Mouse (Mus musculus) kidney, postnatal 25 days (tissue): ENCODE data around the gene Fam207a.

ENCODE experiments used
- DNase-seq, 2 experiments: peaks; one replicate each; pipeline ENCODE4 v3.0.0; 2021; ENCODE audit warnings: mixed read lengths in 2 of 2

The Fam207a gene

DNA sequence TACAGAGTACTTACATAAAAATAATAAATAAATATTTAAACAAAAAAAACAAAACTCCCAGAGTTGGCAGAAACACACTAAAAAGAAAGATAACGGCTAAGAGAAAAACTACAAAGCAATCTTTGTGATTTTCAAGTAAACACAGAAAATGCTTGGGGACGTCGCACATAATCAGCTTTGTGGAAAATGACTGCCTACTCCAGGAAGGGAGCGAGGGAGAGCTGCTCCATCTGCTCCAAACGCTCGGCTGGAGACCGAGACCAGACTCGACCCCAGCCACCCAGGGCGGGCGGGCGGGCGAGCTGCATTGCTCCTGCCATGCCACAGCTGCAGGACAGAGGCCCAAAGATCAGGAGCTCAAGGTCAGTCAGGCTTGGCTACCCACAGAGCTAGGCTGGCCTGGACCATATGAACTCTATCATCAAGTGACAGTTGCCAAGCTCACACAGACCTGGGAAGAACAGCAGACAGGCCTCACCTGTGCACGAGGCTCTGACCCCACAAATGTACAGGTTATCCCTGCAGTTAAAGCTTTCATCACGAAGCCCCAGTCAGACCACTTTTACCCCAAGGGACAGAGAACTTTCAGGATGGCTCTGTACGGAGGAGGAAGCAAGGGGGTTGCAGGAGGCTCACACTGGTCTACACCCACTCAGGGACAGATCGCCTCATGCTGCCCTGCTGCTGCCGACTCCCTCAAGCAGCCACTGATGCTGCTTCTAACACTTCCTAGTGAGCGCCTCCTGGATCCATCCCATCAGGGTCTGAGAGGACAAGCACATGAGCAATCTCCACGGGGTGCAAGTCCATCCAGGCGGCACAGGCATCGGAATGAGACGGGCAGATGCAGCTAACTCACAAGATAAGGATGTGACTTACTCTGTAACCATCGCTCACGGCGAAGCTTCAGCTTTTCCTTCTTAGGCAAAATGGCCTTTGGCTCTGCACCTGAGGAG is 12.3 kb downstream of the Fam207a start:
- DNase-seq, result peak; percentile 23 to 52

DNA sequence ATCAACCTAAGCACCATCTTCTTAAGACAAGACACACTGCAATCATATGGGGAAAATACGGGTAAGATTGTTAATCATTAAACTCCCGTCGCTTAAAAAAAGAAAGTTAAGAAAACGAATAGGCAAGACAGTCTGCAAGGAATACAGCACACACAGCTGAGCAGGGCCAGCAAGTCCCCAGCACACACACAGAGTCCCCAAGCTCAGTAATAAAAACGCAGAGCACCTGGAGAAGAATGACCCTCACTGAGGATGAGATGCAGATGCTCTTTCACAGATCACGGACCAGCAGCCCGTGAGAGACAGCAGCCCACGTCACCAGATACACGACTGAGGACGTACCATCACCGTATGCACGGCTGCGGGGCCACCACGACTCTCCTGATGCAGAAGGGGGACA is 14.9 kb downstream of the Fam207a start:
- no peak for DNase-seq

DNA sequence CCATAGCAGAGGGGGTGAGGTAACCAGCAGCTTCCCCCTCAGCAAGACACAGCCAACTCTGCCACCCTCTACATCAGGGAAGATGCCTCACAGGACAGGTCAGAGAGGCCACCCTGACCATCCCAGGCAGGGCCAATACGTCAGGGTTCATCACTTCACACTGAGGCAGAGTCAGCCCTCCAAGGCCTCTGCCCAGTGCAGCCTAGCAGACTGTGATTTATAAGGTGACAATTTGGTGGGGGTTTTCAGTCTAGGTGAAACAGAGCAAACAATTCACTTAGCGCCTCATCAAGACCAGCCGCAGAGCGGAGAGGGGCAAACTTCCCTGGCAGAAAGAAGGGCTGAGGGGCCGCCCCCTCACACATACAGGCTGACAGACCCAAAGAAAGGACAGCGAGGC is 17.3 kb downstream of the Fam207a start:
- DNase-seq, result peak in 1 of 2 experiments; percentile 30

DNA sequence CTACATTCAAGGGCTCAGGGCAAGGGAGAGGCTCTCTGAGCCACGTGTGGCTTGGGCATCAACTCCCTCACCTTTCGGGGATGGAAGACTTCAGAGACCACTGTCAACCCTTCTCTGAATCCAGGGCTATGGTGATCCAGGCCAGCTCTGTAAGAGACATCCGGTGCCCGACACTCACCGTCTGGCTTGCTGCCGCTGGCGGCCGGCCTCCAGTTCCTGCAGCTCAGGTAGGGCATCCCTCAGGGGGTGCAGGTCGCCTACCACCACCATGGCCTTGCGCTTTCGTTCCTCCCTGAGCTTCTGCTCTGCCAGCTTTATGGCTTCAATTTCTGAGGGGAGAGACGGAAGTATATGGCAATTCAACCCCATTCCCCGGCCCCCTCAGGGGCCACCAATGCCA is 18.4 kb downstream of the Fam207a start:
- DNase-seq, result peak in 1 of 2 experiments; percentile 33

DNA sequence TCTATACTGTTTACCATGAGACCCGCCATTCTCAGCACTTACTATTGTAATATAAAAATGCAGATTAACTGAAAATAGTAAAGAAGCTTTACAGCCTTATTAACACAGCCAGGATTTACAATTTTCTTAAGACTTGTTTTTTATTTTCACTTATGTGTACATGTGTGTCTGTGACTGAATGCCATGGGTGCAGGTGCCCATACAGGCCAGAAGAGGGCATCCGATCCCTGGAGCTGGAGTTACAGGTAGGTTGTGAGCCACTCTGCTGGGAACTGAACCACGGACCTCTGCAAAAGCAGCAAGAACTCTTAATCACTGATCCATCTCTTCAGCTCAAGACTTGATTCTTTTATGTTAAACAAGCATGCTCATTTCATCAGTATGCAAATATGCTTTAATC is 22.7 kb downstream of the Fam207a start:
- DNase-seq, result no peak

DNA sequence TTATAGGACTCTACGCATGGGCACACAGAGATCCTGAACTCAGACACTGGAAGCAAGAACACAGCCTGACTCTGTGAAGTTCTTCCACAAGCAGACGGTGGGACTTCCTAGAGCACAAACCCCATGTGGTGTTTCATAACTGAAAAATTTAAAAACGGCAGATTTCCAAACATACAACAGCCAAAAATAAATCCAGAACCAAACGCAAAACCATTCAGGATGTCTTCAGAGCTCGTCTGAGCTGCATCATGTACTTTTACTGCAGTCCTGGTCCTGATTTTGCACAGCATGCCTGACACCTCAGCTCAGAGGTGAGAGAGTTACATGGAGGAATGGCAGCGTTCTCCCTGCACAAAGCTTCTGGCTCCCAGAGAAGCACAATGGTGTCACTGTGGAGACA is 24.0 kb downstream of the Fam207a start:
- DNase-seq, result no peak

DNA sequence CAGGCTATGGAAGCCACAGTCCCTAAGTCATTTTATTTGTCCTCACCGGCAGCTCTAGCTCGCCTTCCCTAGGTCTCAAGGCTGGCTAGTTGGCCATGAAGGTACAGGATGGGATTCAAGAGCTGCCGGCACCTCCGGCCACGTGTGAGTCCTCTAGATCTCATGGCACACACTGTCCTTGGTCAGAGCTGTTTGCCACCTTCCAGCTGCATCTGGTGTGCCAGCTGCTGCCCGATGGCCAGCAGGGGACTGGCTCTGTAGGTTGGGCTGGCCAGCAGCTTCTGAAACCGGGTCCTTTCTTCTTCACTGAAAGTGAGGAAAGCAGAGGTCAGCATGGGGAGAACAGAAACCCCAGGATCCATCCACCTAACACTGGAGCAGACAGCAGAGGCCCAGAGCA is 27.4 kb downstream of the Fam207a start:
- DNase-seq, result peak in 1 of 2 experiments; percentile 22

DNA sequence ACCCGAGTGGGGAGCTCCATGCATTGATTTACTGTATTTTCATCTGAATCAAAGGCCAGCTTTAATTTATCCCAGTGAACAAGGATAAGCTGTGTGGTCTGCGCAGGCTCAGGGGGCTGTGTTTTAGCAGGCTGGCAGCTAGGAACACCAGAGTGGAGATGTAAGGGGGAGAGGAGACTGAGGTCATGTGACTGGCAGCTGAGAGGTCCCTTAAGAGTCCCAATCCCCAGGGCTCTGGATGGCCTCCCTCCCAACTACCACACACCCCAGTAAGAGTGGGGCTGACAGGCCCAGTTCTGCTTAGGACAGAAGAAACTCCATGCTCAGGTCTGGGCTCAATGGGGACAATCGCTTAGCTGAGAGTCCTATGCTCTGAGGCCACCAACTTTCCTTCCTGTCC is 29.8 kb downstream of the Fam207a start:
- DNase-seq, result peak in 1 of 2 experiments; percentile 26

DNA sequence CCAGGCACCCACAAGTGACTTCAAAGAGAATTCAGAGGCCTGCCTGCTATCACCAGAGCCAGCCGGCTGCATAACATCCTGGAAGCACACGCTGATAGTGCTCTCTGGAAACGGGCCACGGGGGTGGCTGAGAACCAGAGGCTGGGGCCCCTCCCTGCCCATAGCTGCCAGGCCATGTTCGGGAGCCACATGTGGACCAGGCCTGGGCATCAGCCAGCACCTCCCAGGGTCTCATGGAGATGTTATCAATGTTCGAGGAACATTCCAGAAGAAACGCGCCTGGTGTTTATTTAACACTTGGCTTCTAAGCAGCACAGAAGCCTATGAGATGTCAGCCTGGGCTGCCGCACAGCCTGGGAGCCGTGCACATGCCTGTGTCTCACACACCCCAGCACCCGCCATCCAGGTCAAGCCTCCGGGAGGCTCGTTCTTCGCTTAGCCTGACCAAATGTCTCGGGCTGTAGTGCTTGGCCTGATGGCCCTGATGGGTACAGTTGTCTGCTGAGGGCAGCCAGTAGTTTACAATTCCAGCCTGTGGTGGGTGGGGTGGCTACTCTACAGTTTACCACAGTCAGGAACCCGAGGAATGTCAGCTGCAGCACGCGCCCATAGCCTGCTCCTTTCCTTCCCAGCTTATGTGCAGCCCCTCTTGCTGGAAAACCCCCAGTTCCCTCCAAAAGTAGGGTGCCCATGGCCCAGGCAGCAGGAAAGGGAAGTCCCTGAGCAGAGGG is 31.2 kb downstream of the Fam207a start:
- DNase-seq, result peak; percentile 63 to 86

DNA sequence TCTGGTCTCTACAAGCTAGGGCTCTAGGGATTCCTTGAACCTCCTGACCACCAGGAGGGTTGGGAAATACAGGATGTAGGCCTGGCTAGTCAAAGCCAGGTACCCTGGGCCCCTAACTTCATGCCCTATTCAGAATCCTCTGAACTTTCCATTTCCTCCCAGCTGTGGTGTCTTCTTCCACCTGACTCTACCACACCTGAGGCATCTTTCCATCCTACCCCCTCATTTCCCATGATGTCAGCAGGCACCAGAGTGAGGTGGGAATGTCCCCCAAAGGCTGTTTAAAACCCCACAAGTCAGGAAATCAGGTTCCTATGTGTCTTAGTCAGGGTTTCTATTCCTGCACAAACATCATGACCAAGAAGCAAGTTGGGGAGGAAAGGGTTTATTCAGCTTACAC is 33.8 kb downstream of the Fam207a start:
- DNase-seq, result no peak

DNA sequence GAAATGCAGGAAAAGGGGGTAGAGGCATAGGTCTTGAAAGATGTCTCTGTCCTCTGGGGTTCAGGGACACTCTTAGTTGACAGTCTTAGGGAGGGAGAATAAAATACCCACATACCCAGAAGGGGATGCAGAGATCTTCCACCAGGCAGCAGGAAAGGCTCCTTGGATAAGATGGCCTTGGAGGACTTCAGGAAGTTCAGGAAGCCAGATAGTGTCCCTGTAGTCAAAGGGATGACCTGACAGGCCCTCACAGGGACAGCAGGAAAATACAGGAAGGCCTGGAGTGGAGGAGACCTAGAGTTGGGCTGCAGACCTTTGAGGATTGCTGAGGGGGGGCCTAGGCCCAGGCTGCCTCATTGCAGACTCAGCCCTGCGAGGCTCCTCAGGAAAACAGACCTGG is 35.6 kb downstream of the Fam207a start:
- no peak for DNase-seq

DNA sequence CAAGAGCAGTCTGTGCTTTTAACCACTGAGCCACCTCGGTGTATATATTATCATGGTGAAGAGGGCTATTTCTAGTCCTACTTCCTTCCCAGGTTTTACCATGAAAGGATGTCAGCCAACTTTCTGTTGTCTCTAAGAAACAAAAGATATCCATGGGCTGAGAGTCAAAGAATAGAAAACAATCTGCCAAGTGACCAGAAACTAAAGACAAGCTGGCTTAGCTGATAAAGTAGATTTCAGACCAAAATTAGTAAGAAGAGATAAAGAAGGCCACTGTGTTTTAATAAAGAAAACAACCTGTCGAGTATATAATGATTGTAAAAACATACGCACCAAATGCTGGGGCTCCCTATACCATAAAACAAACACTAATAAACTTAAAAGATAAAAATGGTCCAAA is 38.7 kb downstream of the Fam207a start:
- DNase-seq, result no peak

DNA sequence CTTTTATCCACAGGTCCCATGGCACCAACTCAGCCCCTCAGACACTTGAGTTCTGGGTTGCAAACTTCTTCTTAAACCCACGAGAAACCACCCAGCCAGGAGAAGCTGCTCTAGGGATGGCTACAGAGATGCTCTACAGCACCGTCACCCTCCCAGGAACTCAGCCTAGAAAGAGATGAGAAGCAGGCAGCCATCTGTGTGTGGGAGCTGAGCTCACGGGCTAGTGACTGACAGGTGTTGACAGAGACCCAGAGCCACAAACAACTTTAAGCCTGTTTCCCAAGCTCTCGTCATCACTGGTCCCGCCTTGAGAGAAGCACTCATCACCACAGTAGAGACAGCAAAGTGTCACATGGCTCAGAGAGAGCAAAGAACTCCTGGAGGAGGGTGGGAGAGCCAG is 43.4 kb downstream of the Fam207a start:
- no peak for DNase-seq

DNA sequence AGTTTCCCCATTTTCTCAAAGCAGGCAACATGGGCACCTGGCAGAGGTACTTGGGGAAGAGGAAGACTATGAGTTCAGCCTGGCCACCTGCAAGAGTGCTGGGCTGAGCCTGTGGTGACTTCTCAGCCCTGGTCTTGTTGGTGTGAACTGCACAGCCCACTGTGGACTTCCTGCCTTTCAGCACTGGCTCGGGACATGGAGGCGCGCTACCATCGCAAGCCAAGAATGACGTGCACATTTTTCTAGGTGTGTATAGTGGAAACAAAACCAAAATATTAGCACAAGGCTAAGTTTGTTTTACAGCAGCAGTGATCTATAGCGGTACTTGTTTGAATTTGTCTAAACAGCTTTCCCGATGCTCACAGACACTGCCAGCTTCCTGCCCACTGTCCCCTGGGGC is 44.1 kb downstream of the Fam207a start:
- no peak for DNase-seq

DNA sequence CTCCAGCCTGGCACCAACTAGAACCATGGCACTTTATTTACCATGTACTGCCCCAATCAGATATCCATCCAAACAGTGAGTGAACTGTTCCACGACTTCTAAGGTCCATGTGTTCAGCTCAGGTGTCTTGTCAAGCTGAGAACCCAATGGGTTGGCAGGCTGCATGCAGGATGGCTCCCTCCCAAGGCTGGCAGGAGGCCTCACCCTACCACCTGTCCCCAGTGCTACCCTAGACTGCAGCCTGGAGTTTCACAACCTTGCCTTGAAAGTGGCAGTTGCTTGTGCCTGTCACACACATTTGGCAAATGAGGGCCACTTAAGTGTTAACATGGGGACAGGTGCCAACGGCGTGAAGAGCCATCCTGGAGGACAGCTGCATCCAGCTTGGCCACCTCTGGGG is 44.8 kb downstream of the Fam207a start:
- DNase-seq, result peak in 1 of 2 experiments; percentile 28

DNA sequence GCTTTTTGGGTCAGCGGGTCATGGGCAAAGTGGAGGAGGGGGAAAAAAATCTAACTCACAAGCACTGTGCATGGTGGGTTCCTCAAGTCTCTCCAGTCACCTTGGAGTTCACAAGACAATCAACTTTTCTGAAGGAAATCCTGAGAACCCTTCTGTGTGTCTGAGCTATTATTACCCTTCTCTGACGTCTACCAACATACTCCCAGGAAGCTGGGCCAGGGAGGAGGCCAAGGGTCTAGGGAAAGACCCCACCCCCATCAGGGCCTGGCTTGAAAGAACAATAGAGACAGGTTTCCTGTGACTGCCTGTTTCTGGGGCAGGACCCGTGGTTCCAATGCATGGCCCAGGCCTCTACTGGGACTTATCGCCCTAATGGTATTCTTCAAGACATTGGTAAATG is 46.9 kb downstream of the Fam207a start:
- DNase-seq, result peak in 1 of 2 experiments; percentile 34

DNA sequence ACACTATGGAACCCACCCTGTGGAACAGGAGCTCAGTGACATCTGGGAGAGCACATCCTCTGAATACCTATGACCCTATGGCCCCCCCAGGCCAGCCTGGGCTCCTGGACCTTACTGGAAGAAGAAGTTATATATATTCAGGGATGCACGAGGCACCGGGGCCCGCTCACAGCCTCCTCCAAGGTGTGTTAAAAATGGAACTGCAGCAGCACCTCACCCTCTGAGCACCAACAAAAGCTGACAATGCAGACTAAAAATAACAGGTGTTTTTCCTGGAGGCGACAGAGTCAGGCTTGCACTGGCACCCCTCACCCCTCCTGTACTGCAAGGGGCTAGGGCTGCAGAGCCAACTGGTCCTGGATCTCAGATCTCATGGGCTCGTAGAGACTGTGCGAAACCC is 48.2 kb downstream of the Fam207a start:
- DNase-seq, result no peak

DNA sequence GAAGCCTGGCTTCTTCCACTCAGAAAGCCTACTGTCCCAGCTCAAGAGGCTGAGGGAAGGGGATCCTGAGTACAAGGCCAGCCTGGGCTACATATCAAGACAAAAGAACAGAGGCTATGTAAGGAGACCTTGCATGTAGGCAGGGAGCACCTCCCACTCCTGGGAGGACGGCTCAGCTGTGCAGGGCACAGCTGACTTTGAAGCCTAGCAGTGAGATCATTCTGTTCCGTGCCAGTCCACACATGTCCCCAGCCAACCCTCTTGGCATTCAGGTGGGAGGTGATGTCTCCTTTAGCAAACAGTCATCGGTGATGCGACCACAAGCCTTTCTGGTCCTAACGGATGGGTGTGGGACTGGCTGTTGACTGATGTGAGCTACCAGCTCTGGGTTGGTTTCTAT is 49.7 kb downstream of the Fam207a start:
- DNase-seq, result no peak

DNA sequence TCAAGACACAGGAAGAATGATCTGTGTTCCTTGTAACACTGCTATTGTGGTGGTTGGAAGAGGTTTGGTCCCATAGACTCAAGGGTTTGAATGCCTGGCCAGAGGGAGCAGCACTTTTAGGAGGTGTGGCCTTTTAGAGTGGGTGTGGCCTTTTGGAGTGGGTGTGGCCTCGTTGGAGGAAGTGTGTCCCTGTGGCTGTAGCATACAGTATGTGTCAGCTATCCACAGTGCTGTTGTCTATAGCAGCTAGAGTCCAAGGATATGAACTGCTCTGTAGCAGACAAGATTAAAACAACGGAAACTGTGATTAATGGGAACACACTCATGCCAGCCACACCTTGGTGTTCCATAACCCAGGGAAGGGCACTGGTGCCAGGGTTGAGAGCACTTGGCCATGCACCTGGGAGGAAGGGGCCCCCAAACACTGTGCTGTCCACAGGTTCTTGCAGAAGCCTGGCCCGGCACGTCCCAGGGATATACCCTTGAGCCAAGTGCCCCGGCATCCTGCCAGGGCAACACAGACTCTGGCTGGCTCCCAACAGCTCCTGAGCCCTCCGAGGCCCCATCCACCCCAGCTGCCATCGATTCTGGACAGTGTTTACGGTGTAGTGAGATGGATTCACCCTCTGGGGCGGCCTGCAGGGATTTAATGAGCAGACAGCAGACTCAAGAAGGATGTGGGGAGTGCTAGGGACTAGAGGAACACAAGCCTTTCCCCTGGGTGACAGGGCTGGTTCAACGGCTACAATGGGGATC is 51.2 kb downstream of the Fam207a start:
- DNase-seq, result peak; percentile 35 to 41

DNA sequence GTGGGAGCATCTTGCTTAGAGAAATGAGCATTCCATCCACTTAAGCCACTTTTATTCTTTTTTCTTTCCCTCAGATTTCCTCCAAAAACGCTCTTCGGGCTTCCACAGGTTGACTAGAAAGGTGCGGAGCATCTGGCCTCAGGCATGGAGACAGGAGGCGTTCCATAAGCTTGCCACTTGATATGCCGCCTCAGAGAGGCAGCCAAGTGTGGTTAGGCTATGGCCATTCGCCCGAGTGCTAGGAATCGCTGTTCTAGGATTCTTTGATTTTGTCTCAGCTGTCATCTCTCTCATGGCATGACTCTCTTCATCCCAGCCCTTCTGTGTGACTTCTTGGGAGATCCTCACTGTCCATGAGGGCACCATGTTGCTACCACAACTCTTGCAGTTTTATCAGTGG is 54.4 kb downstream of the Fam207a start:
- no peak for DNase-seq

DNA sequence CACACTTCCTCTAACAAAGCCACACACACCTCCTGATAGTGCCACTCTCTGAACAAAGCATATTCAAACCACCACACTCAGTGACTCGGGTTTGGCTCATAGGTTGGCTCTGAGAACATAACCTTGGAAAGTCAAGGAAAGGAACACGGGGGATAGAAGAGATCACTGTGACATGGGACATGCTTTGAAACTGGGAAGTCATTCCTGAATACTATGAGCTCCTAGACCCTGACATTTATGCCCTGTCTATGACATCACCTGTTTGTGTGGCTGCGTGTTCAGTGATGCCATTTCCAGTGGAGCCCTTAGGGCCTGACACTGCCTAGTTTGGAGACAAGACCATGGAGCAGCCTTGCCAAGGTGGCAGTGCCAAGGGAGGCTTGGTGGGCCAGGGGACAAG is 57.9 kb downstream of the Fam207a start:
- DNase-seq, result no peak

DNA sequence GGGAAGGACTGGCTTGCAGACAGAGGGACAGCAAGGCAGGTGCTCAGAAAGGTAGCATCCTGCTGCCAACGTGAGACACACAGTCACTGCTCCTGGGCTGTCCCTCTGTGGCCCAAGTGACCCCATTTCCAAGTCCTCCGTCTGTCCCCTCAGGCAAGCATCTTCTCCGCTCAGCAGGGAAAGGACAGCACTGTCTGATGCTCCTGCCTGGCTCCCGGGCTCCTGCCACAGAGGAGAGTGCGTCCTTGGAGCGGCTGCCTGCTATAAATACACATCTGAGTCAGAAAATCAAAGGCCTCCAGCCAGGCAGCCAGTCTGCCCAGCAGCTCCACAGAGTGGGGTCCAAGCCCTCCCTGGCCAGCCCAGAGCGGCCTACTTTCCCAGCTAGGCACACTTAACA is 59.1 kb downstream of the Fam207a start:
- no peak for DNase-seq
